Mouse (Mus musculus) inflammation-experienced regulatory T-cells, adult 6 months (primary cell): Measurements from ENCODE around the gene BC005537. TPM values are rescaled to one million over a fixed set of nuclear protein-coding genes. Genes with fewer than 3 reads are reported as not detected.

Experiments used
- ATAC-seq: one replicate; pipeline ENCODE4 v1.8.0; 2017
- polyA plus RNA-seq, 3 experiments: library from polyadenylated mRNA; unstranded; fragments of 100-300 nt; shearing (Covaris generic); gene quantifications; one replicate each; pipeline ENCODE4 v1.2.1; 2017

Gene BC005537
- polyA plus RNA-seq, 3 experiments from 2014 or later: 40.8 to 54.9 (median 47.8) TPM

- ATAC-seq: no peak
These were observed 43.8 kb downstream of the BC005537 start, which contains the start of gene D130043K22Rik for GRCm38 (mm10) chr13:24844983-24845955. Gene D130043K22Rik (plus strand): TSS chr13:24845135.

GRCm38 (mm10) chr13:24849318-24849717 is 47.9 kb downstream of the BC005537 start:
- ATAC-seq: no peak

GRCm38 (mm10) chr13:24851989-24852388 is 50.5 kb downstream of the BC005537 start:
- ATAC-seq: no peak

- ATAC-seq: no peak
These were observed 51.1 kb downstream of the BC005537 start for GRCm38 (mm10) chr13:24852570-24852969.

- no peak for ATAC-seq
These were observed 57.7 kb downstream of the BC005537 start for GRCm38 (mm10) chr13:24859115-24859514.

GRCm38 (mm10) chr13:24861084-24861483 is 59.6 kb downstream of the BC005537 start:
- ATAC-seq: no peak

- no peak for ATAC-seq
These were observed 60.6 kb downstream of the BC005537 start for GRCm38 (mm10) chr13:24862021-24862420.

GRCm38 (mm10) chr13:24862520-24862919 is 61.1 kb downstream of the BC005537 start:
- ATAC-seq: peak; percentile 26

Other genes with a start within 250 kb of the BC005537 start
- 100 to 1,000 TPM; 199 to 236 (median 232) TPM for gene Ripor2, start 219.5 kb upstream of the BC005537 start, polyA plus RNA-seq
- gene Armh2, start 60.4 kb upstream of the BC005537 start, polyA plus RNA-seq: under 1 TPM in 1 of 3 experiments, not detected in 2; 0.70 TPM
- gene Gmnn, start 39.7 kb upstream of the BC005537 start, polyA plus RNA-seq: 100 to 1,000 TPM in 1 of 3 experiments, 10 to 100 TPM in 2; 25.5 to 101 (median 26.7) TPM
- 10 to 100 TPM; 55.2 to 89.6 (median 75.2) TPM for gene Acot13, start 29.9 kb downstream of the BC005537 start, polyA plus RNA-seq
- 10 to 100 TPM; 18.5 to 22.5 (median 21.3) TPM for gene Tdp2, start 30.0 kb downstream of the BC005537 start, polyA plus RNA-seq
- gene D130043K22Rik, start 43.5 kb downstream of the BC005537 start, polyA plus RNA-seq: under 1 TPM in 2 of 3 experiments, not detected in 1; 0.34 to 0.41 TPM
- gene Aldh5a1, start 136.0 kb downstream of the BC005537 start, polyA plus RNA-seq: under 1 TPM; 0.11 to 0.68 (median 0.57) TPM
- 1 to 10 TPM; 1.0 to 3.3 (median 1.9) TPM for gene Gpld1, start 141.5 kb downstream of the BC005537 start, polyA plus RNA-seq
- gene Mrs2, start 218.7 kb downstream of the BC005537 start, polyA plus RNA-seq: 1 to 10 TPM; 5.0 to 6.5 (median 5.5) TPM